Mouse (Mus musculus): Measurements from ENCODE around the gene Myo10. TPM values are rescaled to one million over a fixed set of nuclear protein-coding genes. Genes with fewer than 3 reads are reported as not detected.

Gene Myo10
- polyA plus RNA-seq, 1 experiment from 2014 or later = 28.4 TPM

- H3K36me3 ChIP-seq = peaks cover 64% of the 10 kb centered on the region
- no peak overlapping the region for H3K27ac ChIP-seq
- no peak overlapping the region for H3K9ac ChIP-seq
- H3K9me3 ChIP-seq = no peaks in the 10 kb centered on the region
- peaks cover 5% of the 10 kb centered on the region for H3K4me1 ChIP-seq
- WGBS = 87% methylated on average over 33 of the region's 33 CpGs
- no peak overlapping the region for H3K4me2 ChIP-seq
- no peaks in the 10 kb centered on the region for H3K27me3 ChIP-seq
- H3K4me3 ChIP-seq = no peak overlapping the region
- ATAC-seq (ENCODE audit: insufficient number of reproducible peaks, low FRiP score, low TSS enrichment, low read depth) = no peak
Observed at GRCm38 (mm10) chr15:25781053-25781452, 158.7 kb downstream of the Myo10 start.

- 82% methylated on average over 35 of the region's 35 CpGs for WGBS
- H3K27ac ChIP-seq = no peak overlapping the region
- H3K4me1 ChIP-seq = no peaks in the 10 kb centered on the region
Observed at GRCm38 (mm10) chr15:25785456-25786390, 163.4 kb downstream of the Myo10 start.

GRCm38 (mm10) chr15:25787406-25787805 is 165.1 kb downstream of the Myo10 start:
- ATAC-seq (ENCODE audit: insufficient number of reproducible peaks, low FRiP score, low TSS enrichment, low read depth) = no peak
- 64% methylated on average over 9 of the region's 9 CpGs for WGBS
- Histone ChIP-seq H3K27me3 (no peaks in the 10 kb centered on the region), H3K9ac (no peak overlapping the region), H3K36me3 (peaks cover 72% of the 10 kb centered on the region), H3K4me3 (no peak overlapping the region), H3K4me1 (no peaks in the 10 kb centered on the region), H3K4me2 (no peak overlapping the region), H3K27ac (no peak overlapping the region), H3K9me3 (no peaks in the 10 kb centered on the region)

More at GRCm38 (mm10) chr15:25785456-25786390, 163.4 kb downstream of the Myo10 start:
- ATAC-seq (ENCODE audit: insufficient number of reproducible peaks, low FRiP score, low TSS enrichment, low read depth) = no peak
- Histone ChIP-seq H3K4me3 (no peak overlapping the region), H3K27me3 (no peaks in the 10 kb centered on the region), H3K4me2 (no peak overlapping the region), H3K9me3 (no peaks in the 10 kb centered on the region), H3K9ac (no peak overlapping the region), H3K36me3 (peaks cover 80% of the 10 kb centered on the region)

GRCm38 (mm10) chr15:25787965-25788364 is 165.6 kb downstream of the Myo10 start:
- ATAC-seq (ENCODE audit: insufficient number of reproducible peaks, low FRiP score, low TSS enrichment, low read depth) = no peak
- Histone ChIP-seq H3K4me1 (no peaks in the 10 kb centered on the region), H3K36me3 (peaks cover 74% of the 10 kb centered on the region), H3K27ac (0 out of 2 replicates have a peak overlapping the region, but pooled peaks have one; percentile 5), H3K9me3 (no peaks in the 10 kb centered on the region), H3K27me3 (no peaks in the 10 kb centered on the region), H3K4me2 (no peak overlapping the region), H3K9ac (no peak overlapping the region), H3K4me3 (no peak overlapping the region)
- WGBS = 82% methylated on average over 8 of the region's 8 CpGs

DNA sequence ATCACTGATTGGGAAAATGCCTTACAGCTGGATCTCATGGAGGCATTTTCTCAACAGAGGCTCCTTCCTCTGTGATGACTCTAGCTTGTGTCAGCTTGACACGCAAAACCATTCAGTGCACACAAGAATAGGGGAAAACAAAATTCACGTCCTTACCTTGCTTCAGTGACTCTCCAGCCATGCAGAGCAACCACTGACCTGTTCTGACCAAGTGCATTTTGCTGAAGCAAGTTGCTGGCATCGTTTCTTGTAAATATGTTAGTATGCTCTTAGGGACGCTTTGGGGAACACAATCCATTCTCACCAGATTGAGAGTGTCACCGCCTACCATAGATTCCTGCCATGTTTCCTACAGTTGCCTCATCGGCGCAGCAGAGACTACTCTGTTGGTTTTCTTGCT is 166.2 kb downstream of the Myo10 start:
- Histone ChIP-seq H3K4me3 (no peak overlapping the region), H3K4me1 (no peaks in the 10 kb centered on the region), H3K27ac (no peak overlapping the region), H3K36me3 (peaks cover 68% of the 10 kb centered on the region), H3K27me3 (no peaks in the 10 kb centered on the region), H3K9me3 (no peaks in the 10 kb centered on the region), H3K9ac (no peak overlapping the region), H3K4me2 (no peak overlapping the region)
- WGBS = 88% methylated on average over 7 of the region's 7 CpGs
- ATAC-seq (ENCODE audit: insufficient number of reproducible peaks, low FRiP score, low TSS enrichment, low read depth) = no peak

- Histone ChIP-seq H3K9ac (no peak overlapping the region), H3K4me1 (no peaks in the 10 kb centered on the region), H3K27ac (0 out of 2 replicates have a peak overlapping the region, but pooled peaks have one; percentile 54), H3K27me3 (no peaks in the 10 kb centered on the region), H3K4me3 (no peak overlapping the region), H3K36me3 (peaks cover 68% of the 10 kb centered on the region), H3K9me3 (no peaks in the 10 kb centered on the region), H3K4me2 (no peak overlapping the region)
- 81% methylated on average over 10 of the region's 10 CpGs for WGBS
- no peak for ATAC-seq (ENCODE audit: insufficient number of reproducible peaks, low FRiP score, low TSS enrichment, low read depth)
Observed at GRCm38 (mm10) chr15:25789241-25789640, 166.9 kb downstream of the Myo10 start.

- 75% methylated on average over 8 of the region's 8 CpGs for WGBS
- Histone ChIP-seq H3K27me3 (no peaks in the 10 kb centered on the region), H3K36me3 (peaks cover 57% of the 10 kb centered on the region), H3K27ac (no peak overlapping the region), H3K9ac (no peak overlapping the region), H3K4me2 (no peak overlapping the region), H3K4me1 (no peaks in the 10 kb centered on the region), H3K9me3 (no peaks in the 10 kb centered on the region), H3K4me3 (no peak overlapping the region)
- peak; percentile 36; the same call in 1 of the 2 replicates for ATAC-seq (ENCODE audit: insufficient number of reproducible peaks, low FRiP score, low TSS enrichment, low read depth)
Observed at GRCm38 (mm10) chr15:25791660-25792353, 169.5 kb downstream of the Myo10 start.

DNA sequence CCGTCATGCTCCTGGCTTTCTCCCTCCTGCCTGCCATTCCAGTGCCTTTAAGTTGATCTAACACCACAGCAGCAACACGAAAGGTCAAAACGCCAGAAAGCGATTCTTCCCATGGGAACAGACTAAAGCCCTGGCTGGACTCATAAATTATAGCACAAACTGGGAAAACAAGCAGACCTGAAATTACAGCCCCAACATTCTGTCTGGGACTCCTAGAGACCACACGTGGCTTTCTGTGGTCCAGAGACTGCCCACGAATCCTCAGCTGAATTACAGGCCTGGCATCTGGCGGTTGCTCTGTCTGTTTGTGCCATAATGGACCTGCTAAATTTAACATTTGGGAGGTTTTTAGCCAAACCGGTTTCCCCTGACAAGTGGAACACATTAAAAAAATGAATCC is 171.8 kb downstream of the Myo10 start:
- WGBS = 56% methylated on average over 8 of the region's 8 CpGs
- H3K9me3 ChIP-seq = no peaks in the 10 kb centered on the region
- no peak for ATAC-seq (ENCODE audit: insufficient number of reproducible peaks, low FRiP score, low TSS enrichment, low read depth)
- peaks cover 61% of the 10 kb centered on the region for H3K36me3 ChIP-seq
- H3K9ac ChIP-seq = no peak overlapping the region
- H3K27ac ChIP-seq = no peak overlapping the region
- H3K4me1 ChIP-seq = no peaks in the 10 kb centered on the region
- H3K4me2 ChIP-seq = no peak overlapping the region
- no peak overlapping the region for H3K4me3 ChIP-seq
- H3K27me3 ChIP-seq = no peaks in the 10 kb centered on the region

- Histone ChIP-seq H3K27ac (no peak overlapping the region), H3K36me3 (peaks cover 60% of the 10 kb centered on the region), H3K4me1 (no peaks in the 10 kb centered on the region), H3K4me3 (no peak overlapping the region), H3K4me2 (no peak overlapping the region), H3K27me3 (no peaks in the 10 kb centered on the region), H3K9me3 (no peaks in the 10 kb centered on the region), H3K9ac (no peak overlapping the region)
- ATAC-seq (ENCODE audit: insufficient number of reproducible peaks, low FRiP score, low TSS enrichment, low read depth) = no peak
- WGBS = 93% methylated on average over 9 of the region's 9 CpGs
Observed at GRCm38 (mm10) chr15:25795496-25795895, 173.2 kb downstream of the Myo10 start.

- Histone ChIP-seq H3K36me3 (peaks cover 64% of the 10 kb centered on the region), H3K27ac (no peak overlapping the region), H3K4me1 (no peaks in the 10 kb centered on the region), H3K27me3 (no peaks in the 10 kb centered on the region), H3K9ac (no peak overlapping the region), H3K4me3 (no peak overlapping the region), H3K9me3 (no peaks in the 10 kb centered on the region), H3K4me2 (no peak overlapping the region)
- 63% methylated on average over 3 of the region's 3 CpGs for WGBS
- ATAC-seq (ENCODE audit: insufficient number of reproducible peaks, low FRiP score, low TSS enrichment, low read depth) = no peak
Observed at GRCm38 (mm10) chr15:25796353-25796752, 174.0 kb downstream of the Myo10 start.

- ATAC-seq (ENCODE audit: insufficient number of reproducible peaks, low FRiP score, low TSS enrichment, low read depth) = no peak
- Histone ChIP-seq H3K4me2 (no peak overlapping the region), H3K4me3 (no peak overlapping the region), H3K9ac (no peak overlapping the region), H3K9me3 (no peaks in the 10 kb centered on the region), H3K36me3 (peaks cover 67% of the 10 kb centered on the region), H3K27ac (no peak overlapping the region), H3K27me3 (no peaks in the 10 kb centered on the region), H3K4me1 (no peaks in the 10 kb centered on the region)
- WGBS = 80% methylated on average over 8 of the region's 8 CpGs
Observed at GRCm38 (mm10) chr15:25797179-25797578, 174.9 kb downstream of the Myo10 start.

- no peak overlapping the region for H3K4me2 ChIP-seq
- peaks cover 68% of the 10 kb centered on the region for H3K36me3 ChIP-seq
- H3K9me3 ChIP-seq = no peaks in the 10 kb centered on the region
- no peaks in the 10 kb centered on the region for H3K27me3 ChIP-seq
- no peaks in the 10 kb centered on the region for H3K4me1 ChIP-seq
- H3K9ac ChIP-seq = no peak overlapping the region
- ATAC-seq (ENCODE audit: insufficient number of reproducible peaks, low FRiP score, low TSS enrichment, low read depth) = no peak
- 71% methylated on average over 1 of the region's 1 CpGs for WGBS
- no peak overlapping the region for H3K27ac ChIP-seq
- no peak overlapping the region for H3K4me3 ChIP-seq
Observed at GRCm38 (mm10) chr15:25797888-25798287, 175.6 kb downstream of the Myo10 start.
